Mouse (Mus musculus) midbrain, embryonic 16.5 days (tissue): ENCODE measurements at regions not wholly inside any gene's neighbourhood (a gene's known extent, or its start where the extent isn't known, plus 50 kb on each side); places are given as distances from the start of the nearest gene placed in this dataset.

Source experiments
- ATAC-seq: fragments of 200-750 bp; cut with Nextera tagmentation; 2 replicates; pipeline ENCODE4 v1.8.0; 2017; ENCODE audit warnings: moderate TSS enrichment
- H3K27ac ChIP-seq: fragments of 300-500 bp; sonication (generic); 2 replicates; pipeline ENCODE4 v1.5.1; 2014; ENCODE audit warnings: mild to moderate bottlenecking, low read length, mixed read lengths
- H3K27me3 ChIP-seq: fragments of 300-500 bp; sonication (generic); 2 replicates; pipeline ENCODE4 v1.6.1; 2014; ENCODE audit warnings: low read depth, low read length, mixed read lengths; ENCODE audit not compliant: control insufficient read depth, insufficient read depth
- H3K36me3 ChIP-seq: fragments of 300-500 bp; sonication (generic); 2 replicates; pipeline ENCODE4 v1.6.1; 2014; ENCODE audit warnings: mild to moderate bottlenecking, low read length, moderate library complexity, mixed read lengths; ENCODE audit not compliant: control insufficient read depth, insufficient read depth
- H3K4me1 ChIP-seq: fragments of 300-500 bp; sonication (generic); 2 replicates; pipeline ENCODE4 v1.6.1; 2014; ENCODE audit warnings: mild to moderate bottlenecking, low read length, mixed read lengths; ENCODE audit not compliant: control insufficient read depth, insufficient read depth
- H3K4me2 ChIP-seq: fragments of 300-500 bp; sonication (generic); 2 replicates; pipeline ENCODE4 v1.6.1; 2014; ENCODE audit warnings: mild to moderate bottlenecking, low read length, mixed read lengths
- H3K4me3 ChIP-seq: fragments of 300-500 bp; sonication (generic); 2 replicates; pipeline ENCODE4 v1.5.1; 2014; ENCODE audit warnings: low read depth, mild to moderate bottlenecking, low read length, moderate library complexity, mixed read lengths
- H3K9ac ChIP-seq: fragments of 300-500 bp; sonication (generic); 2 replicates; pipeline ENCODE4 v1.6.1; 2014; ENCODE audit warnings: low read depth, low read length, mixed read lengths
- H3K9me3 ChIP-seq: fragments of 300-500 bp; sonication (generic); replicated peaks from 2 replicates; pipeline ENCODE4 v1.6.1; 2014; ENCODE audit warnings: mild to moderate bottlenecking, low read length, mixed read lengths; ENCODE audit not compliant: control insufficient read depth, poor library complexity, severe bottlenecking
- WGBS: fragments of 180-500 bp; shearing (Covaris S2); extraction: QIAGEN DNeasy Blood & Tissue Kit; methylation state at CpG from one replicate; pipeline ENCODE4 v1.1.7; 2014; 5-methylcytosine and 5-hydroxymethylcytosine counted together

DNA sequence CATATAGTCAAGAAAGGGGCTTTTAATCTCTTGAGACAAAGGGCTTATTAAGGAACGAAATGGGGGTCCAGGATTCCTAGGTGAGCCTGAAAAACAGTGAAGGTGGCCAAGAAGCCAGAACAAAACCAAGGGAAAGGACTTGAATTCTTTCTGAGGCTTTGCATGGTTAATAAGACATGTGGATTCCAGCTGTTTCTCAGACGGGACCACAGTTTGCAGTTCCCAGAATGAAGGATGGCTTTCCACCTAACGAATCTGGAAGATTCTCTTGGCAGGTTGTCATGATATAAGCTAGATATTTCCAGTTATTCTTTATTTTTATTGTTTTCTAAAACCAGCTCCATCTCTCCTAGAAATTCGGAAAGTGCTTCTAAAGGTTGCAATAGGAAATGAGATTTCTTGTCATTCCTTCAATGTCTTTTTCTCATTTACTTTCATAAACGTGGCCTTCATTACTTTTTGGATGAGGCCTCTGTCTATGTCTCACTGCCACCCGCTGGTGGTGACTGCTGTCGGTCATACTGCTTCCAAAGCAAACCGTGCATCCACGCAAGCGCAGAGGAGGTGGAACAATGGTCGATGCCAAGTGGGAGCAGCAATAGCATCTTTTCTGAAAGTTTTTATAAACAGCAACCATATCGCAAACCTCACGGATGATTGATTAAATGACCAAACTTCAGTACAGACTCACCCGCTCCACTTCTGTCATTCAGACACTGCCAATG is 350.0 kb downstream of the Cd109 start:
- no peaks in the 10 kb centered on the region for H3K9me3 ChIP-seq
- H3K4me3 ChIP-seq, result no peak overlapping the region
- H3K9ac ChIP-seq, result no peak overlapping the region
- H3K4me1 ChIP-seq, result no peaks in the 10 kb centered on the region
- ATAC-seq, result no peak
- no peaks in the 10 kb centered on the region for H3K27me3 ChIP-seq
- WGBS, result 67% methylated on average over 14 of the region's 14 CpGs
- no peak overlapping the region for H3K27ac ChIP-seq
- no peaks in the 10 kb centered on the region for H3K36me3 ChIP-seq
- no peak overlapping the region for H3K4me2 ChIP-seq

DNA sequence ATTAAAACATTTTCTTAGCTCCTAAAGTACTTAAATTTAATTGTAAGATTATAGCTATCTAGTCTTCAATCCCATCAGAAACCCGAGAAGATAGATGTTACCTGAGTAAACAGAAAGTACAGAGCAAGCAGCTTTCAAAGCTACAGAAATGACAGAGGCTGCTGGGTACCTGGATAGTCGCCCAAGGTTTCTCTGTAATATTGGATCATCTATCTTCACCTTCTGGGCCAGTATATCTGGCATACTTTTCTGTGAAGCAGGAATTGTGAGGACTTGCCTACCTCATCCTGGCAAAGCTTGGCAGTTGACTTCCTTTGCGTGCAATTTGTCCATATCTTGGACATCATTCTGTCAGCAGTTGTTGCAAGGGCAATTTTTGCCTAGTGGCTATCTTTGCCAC is 356.4 kb downstream of the Cd109 start:
- Histone ChIP-seq H3K9me3 (no peaks in the 10 kb centered on the region), H3K27me3 (no peaks in the 10 kb centered on the region), H3K27ac (no peak overlapping the region), H3K36me3 (no peaks in the 10 kb centered on the region), H3K4me2 (no peak overlapping the region), H3K9ac (no peak overlapping the region), H3K4me3 (no peak overlapping the region), H3K4me1 (no peaks in the 10 kb centered on the region)
- ATAC-seq, result no peak
- WGBS, result 87% methylated on average over 3 of the region's 3 CpGs

DNA sequence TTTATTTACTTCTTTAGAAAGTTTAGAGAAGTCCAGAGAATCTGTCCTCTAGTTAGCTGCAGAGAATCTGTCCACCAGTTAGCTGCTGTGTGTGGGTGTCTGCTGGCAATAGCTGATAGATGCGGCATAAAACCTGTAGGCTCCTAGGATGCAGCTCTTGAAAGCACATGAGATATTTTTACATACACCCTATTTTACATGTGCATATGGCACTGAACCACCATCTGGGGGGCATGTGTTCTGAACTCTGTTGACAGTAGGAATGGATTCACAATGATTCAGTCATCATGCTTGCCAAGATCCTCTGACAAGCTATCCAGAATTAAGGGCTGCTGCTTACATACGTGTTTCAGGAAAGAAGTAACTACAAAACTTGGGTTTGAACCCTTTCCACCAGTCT is 368.4 kb downstream of the Cd109 start:
- Histone ChIP-seq H3K27me3 (no peaks in the 10 kb centered on the region), H3K36me3 (no peaks in the 10 kb centered on the region), H3K27ac (no peak overlapping the region), H3K4me2 (no peak overlapping the region), H3K9ac (no peak overlapping the region), H3K4me1 (no peaks in the 10 kb centered on the region), H3K9me3 (no peaks in the 10 kb centered on the region), H3K4me3 (no peak overlapping the region)
- 94% methylated on average over 2 of the region's 2 CpGs for WGBS
- ATAC-seq, result no peak

DNA sequence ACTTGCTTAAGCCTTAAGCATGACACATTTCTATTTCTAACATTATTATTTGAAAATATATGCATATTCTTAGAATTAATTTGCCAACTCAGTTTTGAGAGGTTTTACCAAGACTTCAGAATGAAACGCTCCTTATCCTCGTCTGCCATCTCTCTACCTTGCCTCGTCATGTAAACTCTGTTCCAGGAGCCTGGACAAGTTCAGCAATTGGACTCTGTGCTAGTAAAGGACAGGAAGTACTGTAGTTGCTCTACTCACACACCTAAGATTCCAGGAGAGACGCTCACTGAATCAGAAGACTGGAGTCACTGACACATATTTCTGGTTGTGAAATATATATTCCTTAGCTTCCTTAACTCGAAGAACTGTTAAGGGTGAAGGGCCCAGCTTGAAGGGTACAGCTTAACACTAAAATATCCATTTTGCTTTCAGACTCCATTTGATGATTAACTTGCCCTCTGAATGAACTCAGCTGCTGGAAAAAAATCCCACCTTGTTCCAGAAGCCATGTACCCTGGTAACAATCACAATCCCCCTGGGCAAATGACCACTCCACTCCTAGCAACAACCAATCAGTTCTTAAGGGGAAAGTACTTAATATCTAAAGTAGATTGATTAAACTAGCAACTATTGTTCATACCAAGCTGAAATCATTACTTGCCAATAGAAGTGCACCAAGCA is 370.0 kb downstream of the Cd109 start:
- Histone ChIP-seq H3K27me3 (no peaks in the 10 kb centered on the region), H3K36me3 (no peaks in the 10 kb centered on the region), H3K4me3 (no peak overlapping the region), H3K9ac (no peak overlapping the region), H3K4me2 (no peak overlapping the region), H3K4me1 (no peaks in the 10 kb centered on the region), H3K27ac (no peak overlapping the region), H3K9me3 (no peaks in the 10 kb centered on the region)
- ATAC-seq, result no peak
- WGBS, result 92% methylated on average over 5 of the region's 5 CpGs

DNA sequence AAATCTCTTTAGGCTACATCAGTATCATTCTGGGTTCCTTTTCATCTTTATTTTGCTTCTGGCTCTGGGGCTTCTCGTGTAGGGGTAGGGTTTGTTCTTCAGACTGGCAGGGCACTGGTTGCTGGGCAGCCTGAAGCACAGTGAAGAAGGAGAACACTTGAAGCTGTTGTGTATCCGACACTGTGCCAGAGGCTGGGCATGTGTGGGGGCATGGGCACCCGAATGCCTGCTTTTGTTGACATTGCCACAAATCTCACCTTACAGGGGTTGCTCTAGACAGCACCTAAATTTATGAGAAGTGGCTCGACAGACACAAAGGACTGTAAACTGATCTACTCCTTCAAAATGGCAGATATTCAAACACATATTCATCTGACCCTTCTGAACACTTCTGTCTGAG is 376.0 kb downstream of the Cd109 start:
- Histone ChIP-seq H3K4me3 (no peak overlapping the region), H3K9me3 (no peaks in the 10 kb centered on the region), H3K4me2 (no peak overlapping the region), H3K9ac (no peak overlapping the region), H3K4me1 (no peaks in the 10 kb centered on the region), H3K27ac (no peak overlapping the region), H3K27me3 (no peaks in the 10 kb centered on the region), H3K36me3 (no peaks in the 10 kb centered on the region)
- no peak for ATAC-seq
- WGBS, result 72% methylated on average over 4 of the region's 4 CpGs

DNA sequence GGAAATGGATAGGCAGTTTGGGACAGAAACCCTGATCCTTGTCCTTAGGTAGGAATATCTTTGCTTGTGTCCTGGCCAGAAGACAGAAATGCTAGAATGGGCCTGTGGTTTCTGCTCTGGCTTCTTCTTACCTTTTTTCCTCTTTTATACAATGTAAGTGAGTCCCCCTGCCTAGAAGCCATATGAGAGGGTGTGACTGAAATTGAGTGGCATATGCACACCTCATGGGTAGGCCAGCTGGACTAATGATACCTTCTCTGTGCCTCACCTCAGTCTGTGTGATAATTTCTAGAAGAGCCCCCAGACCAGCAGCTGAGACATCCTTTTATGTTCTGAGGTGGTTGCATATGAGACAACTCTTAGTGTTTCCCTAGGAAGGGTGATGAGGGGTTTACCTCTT is 385.7 kb downstream of the Cd109 start:
- Histone ChIP-seq H3K4me1 (no peaks in the 10 kb centered on the region), H3K9me3 (no peaks in the 10 kb centered on the region), H3K27me3 (no peaks in the 10 kb centered on the region), H3K4me3 (no peak overlapping the region), H3K36me3 (no peaks in the 10 kb centered on the region), H3K27ac (no peak overlapping the region), H3K9ac (no peak overlapping the region), H3K4me2 (no peak overlapping the region)
- no peak for ATAC-seq

DNA sequence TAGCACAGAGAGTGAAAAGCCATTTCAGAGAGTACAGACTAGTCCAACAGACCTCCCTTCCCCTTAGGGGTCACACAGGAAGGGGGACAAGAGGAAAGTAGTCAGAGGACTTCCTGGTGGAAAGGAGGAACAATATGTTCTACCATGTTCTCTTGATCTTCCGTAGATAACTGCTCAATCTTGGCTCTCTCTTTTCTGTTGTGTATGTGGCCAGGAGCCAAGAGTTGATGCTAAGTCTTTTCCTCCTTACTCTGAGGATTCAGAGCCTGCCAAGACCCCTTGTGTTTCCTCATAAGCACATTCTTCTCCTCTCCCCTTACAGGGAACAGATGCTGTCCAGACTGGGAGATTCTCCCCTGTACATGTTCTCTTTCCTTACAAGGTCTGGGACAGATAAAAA is 386.6 kb downstream of the Cd109 start:
- no peak for ATAC-seq
- Histone ChIP-seq H3K9me3 (no peaks in the 10 kb centered on the region), H3K4me1 (no peaks in the 10 kb centered on the region), H3K9ac (no peak overlapping the region), H3K4me3 (no peak overlapping the region), H3K36me3 (no peaks in the 10 kb centered on the region), H3K27ac (no peak overlapping the region), H3K27me3 (no peaks in the 10 kb centered on the region), H3K4me2 (no peak overlapping the region)
- WGBS, result 83% methylated on average over 1 of the region's 1 CpGs

DNA sequence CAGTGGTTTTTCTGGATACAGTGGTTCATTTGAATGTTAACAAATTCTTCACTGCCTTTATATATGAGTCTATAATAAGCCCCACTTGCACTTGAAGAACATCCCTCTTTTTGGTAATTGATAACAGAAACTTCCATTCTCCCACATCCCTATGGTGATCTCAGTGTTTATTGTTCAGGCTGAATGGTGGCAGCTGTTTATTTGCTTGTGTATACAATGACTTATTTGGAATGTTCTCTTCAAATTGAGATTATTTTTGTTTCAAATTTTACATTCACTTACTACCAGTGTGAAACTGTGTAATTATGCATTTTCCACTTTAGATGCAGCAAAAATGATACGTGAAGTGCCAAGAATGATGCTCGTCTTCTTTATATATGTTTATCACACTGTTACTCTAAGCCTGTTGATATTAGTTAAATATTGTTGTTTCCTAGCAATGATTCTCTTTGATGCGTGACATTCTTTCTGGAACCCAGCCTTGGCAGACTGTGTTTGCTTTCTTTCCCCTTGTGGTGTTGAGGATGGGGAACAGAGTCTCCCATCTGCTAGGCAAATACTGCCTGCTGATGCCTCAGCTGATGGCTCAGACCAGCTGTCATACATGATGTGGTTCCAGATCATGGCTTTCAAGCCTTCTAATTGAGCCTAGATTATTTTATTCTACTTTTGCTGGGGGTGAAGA is 389.1 kb downstream of the Cd109 start:
- no peak overlapping the region for H3K4me2 ChIP-seq
- H3K4me1 ChIP-seq, result no peaks in the 10 kb centered on the region
- H3K27ac ChIP-seq, result no peak overlapping the region
- no peak overlapping the region for H3K9ac ChIP-seq
- no peaks in the 10 kb centered on the region for H3K9me3 ChIP-seq
- H3K36me3 ChIP-seq, result no peaks in the 10 kb centered on the region
- H3K4me3 ChIP-seq, result no peak overlapping the region
- ATAC-seq, result no peak
- H3K27me3 ChIP-seq, result no peaks in the 10 kb centered on the region
- 79% methylated on average over 3 of the region's 3 CpGs for WGBS

DNA sequence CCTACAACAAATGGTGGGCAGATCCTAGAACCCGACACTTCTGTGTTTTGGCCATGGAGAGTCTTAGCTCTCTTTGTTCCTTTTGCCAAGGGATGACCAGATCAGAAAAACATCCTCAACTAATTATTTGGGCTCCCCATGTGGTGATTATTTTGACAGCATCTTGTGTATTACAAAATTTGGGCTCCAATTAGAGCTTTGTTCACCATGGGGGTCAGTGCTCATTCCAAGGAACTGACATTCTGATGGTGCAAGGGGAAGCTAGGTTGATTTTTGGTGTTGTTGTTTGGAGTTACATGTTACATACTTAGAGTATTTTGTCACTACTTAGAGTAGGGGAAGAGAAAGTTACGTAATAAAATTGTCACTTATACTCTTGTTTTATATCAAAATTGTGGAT is 406.9 kb downstream of the Cd109 start:
- no peak for ATAC-seq
- no peaks in the 10 kb centered on the region for H3K9me3 ChIP-seq
- 95% methylated on average over 2 of the region's 2 CpGs for WGBS

More for the DNA sequence above, 406.9 kb downstream of the Cd109 start:
- H3K27me3 ChIP-seq, result no peaks in the 10 kb centered on the region
- no peak overlapping the region for H3K27ac ChIP-seq
- H3K4me2 ChIP-seq, result no peak overlapping the region
- H3K36me3 ChIP-seq, result no peaks in the 10 kb centered on the region
- H3K9ac ChIP-seq, result no peak overlapping the region
- H3K4me1 ChIP-seq, result no peaks in the 10 kb centered on the region
- H3K4me3 ChIP-seq, result no peak overlapping the region
